Mouse (Mus musculus) limb, embryonic 13.5 days (tissue): Measurements from ENCODE around the gene Vamp2. TPM values are rescaled to one million over a fixed set of nuclear protein-coding genes. Genes with fewer than 3 reads are reported as not detected.

Source experiments
- ATAC-seq: fragments of 200-750 bp; cut with Nextera tagmentation; 2 replicates; pipeline ENCODE4 v1.8.0; 2017; ENCODE audit warnings: low read depth, moderate number of reproducible peaks, moderate TSS enrichment; ENCODE audit not compliant: low FRiP score
- H3K27ac ChIP-seq: fragments of 300-500 bp; sonication (generic); 2 replicates; pipeline ENCODE4 v1.5.1; 2015; ENCODE audit warnings: inconsistent platforms, mild to moderate bottlenecking, moderate library complexity
- H3K27me3 ChIP-seq: fragments of 300-500 bp; sonication (generic); 2 replicates; pipeline ENCODE4 v1.6.1; 2015; ENCODE audit warnings: mild to moderate bottlenecking, inconsistent platforms
- H3K36me3 ChIP-seq: fragments of 300-500 bp; sonication (generic); 2 replicates; pipeline ENCODE4 v1.6.1; 2015; ENCODE audit warnings: inconsistent platforms, mild to moderate bottlenecking, moderate library complexity
- H3K4me1 ChIP-seq: fragments of 300-500 bp; sonication (generic); 2 replicates; pipeline ENCODE4 v1.6.1; 2015; ENCODE audit warnings: inconsistent platforms
- H3K4me2 ChIP-seq: fragments of 300-500 bp; sonication (generic); replicated peaks from 2 replicates; pipeline ENCODE4 v1.6.1; 2015; ENCODE audit warnings: inconsistent platforms, mild to moderate bottlenecking, moderate library complexity
- H3K4me3 ChIP-seq: fragments of 300-500 bp; sonication (generic); 2 replicates; pipeline ENCODE4 v1.5.1; 2015; ENCODE audit warnings: moderate library complexity, mild to moderate bottlenecking, inconsistent platforms
- H3K9ac ChIP-seq: fragments of 300-500 bp; sonication (generic); 2 replicates; pipeline ENCODE4 v1.6.1; 2015; ENCODE audit warnings: mild to moderate bottlenecking, inconsistent platforms
- H3K9me3 ChIP-seq: fragments of 300-500 bp; sonication (generic); 2 replicates; pipeline ENCODE4 v1.6.1; 2016; ENCODE audit warnings: inconsistent platforms
- WGBS: fragments of 180-500 bp; shearing (Covaris S2); methylation state at CpG from one replicate; pipeline ENCODE4 v1.1.7; 2015; 5-methylcytosine and 5-hydroxymethylcytosine counted together
- polyA plus RNA-seq: library from polyadenylated mRNA; unstranded; fragments of >200 nt; fragmentation: Nextera tagmentation; extraction: Ambion mirVana; gene quantifications from 2 replicates; pipeline ENCODE4 v1.2.1, GENCODE M21; 2015

Gene Vamp2
- polyA plus RNA-seq, 1 experiment from 2014 or later, result 88.6 TPM

GRCm38 (mm10) chr11:69116843-69117242 is 28.6 kb downstream of the Vamp2 start:
- Histone ChIP-seq H3K4me2 (peak overlapping the region; percentile 92), H3K27me3 (peaks cover 21% of the 10 kb centered on the region), H3K4me3 (no peak overlapping the region; the same call in 1 of the 2 replicates), H3K4me1 (peaks cover 36% of the 10 kb centered on the region), H3K9me3 (no peaks in the 10 kb centered on the region), H3K27ac (no peak overlapping the region), H3K36me3 (no peaks in the 10 kb centered on the region), H3K9ac (no peak overlapping the region)
- no peak for ATAC-seq
- 51% methylated on average over 5 of the region's 5 CpGs for WGBS

GRCm38 (mm10) chr11:69117737-69118695 is 29.7 kb downstream of the Vamp2 start:
- ATAC-seq, result no peak
- Histone ChIP-seq H3K9me3 (no peaks in the 10 kb centered on the region), H3K36me3 (no peaks in the 10 kb centered on the region), H3K27ac (peak overlapping the region; percentile 67), H3K27me3 (peaks cover 18% of the 10 kb centered on the region), H3K4me2 (peak overlapping the region; percentile 92), H3K9ac (peak overlapping the region; percentile 79), H3K4me1 (peaks cover 31% of the 10 kb centered on the region), H3K4me3 (peak overlapping the region; percentile 82)
- under 1% methylated on average over 45 of the region's 45 CpGs for WGBS

GRCm38 (mm10) chr11:69118765-69119164 is 30.5 kb downstream of the Vamp2 start:
- Histone ChIP-seq H3K9ac (no peak overlapping the region), H3K4me2 (peak overlapping the region; percentile 92), H3K4me1 (peaks cover 31% of the 10 kb centered on the region), H3K27me3 (peaks cover 18% of the 10 kb centered on the region), H3K36me3 (no peaks in the 10 kb centered on the region), H3K27ac (no peak overlapping the region), H3K9me3 (no peaks in the 10 kb centered on the region), H3K4me3 (peak overlapping the region; percentile 82)
- 0% methylated on average over 15 of the region's 15 CpGs for WGBS
- peak; percentile 9; the same call in 1 of the 2 replicates for ATAC-seq

- H3K9me3 ChIP-seq, result no peaks in the 10 kb centered on the region
- WGBS, result 27% methylated on average over 14 of the region's 14 CpGs
- no peak for ATAC-seq
- H3K27me3 ChIP-seq, result peaks cover 18% of the 10 kb centered on the region
- peak overlapping the region; percentile 82 for H3K4me3 ChIP-seq
- H3K4me1 ChIP-seq, result peaks cover 31% of the 10 kb centered on the region
- H3K36me3 ChIP-seq, result no peaks in the 10 kb centered on the region
- peak overlapping the region; percentile 92 for H3K4me2 ChIP-seq
- H3K9ac ChIP-seq, result 0 out of 2 replicates have a peak overlapping the region, but pooled peaks have one; percentile 55
- H3K27ac ChIP-seq, result no peak overlapping the region
Observed at GRCm38 (mm10) chr11:69119446-69120155, 31.3 kb downstream of the Vamp2 start.

- ATAC-seq, result no peak
- no peaks in the 10 kb centered on the region for H3K36me3 ChIP-seq
- peak within 1 kb of the TSS; percentile 92 for H3K4me2 ChIP-seq
- peaks cover 17% of the 10 kb centered on the region for H3K27me3 ChIP-seq
- peak within 1 kb of the TSS; percentile 79 for H3K9ac ChIP-seq
- H3K27ac ChIP-seq, result no peak within 1 kb of the TSS
- H3K9me3 ChIP-seq, result no peaks in the 10 kb centered on the region
- H3K4me3 ChIP-seq, result peak within 1 kb of the TSS; percentile 82
- H3K4me1 ChIP-seq, result peaks cover 31% of the 10 kb centered on the region
- 2% methylated on average over 27 of the region's 27 CpGs for WGBS
Observed at GRCm38 (mm10) chr11:69120221-69121000, 32.1 kb downstream of the Vamp2 start, which contains the start of gene Hes7. TSS of gene Hes7 (plus strand) at chr11:69120404.

GRCm38 (mm10) chr11:69121001-69121740 is 32.9 kb downstream of the Vamp2 start:
- Histone ChIP-seq H3K27ac (peak overlapping the region; percentile 11; the same call in 1 of the 2 replicates), H3K36me3 (no peaks in the 10 kb centered on the region), H3K27me3 (peaks cover 13% of the 10 kb centered on the region; the same call in 1 of the 2 replicates), H3K4me3 (peak overlapping the region; percentile 82), H3K9me3 (no peaks in the 10 kb centered on the region), H3K4me2 (peak overlapping the region; percentile 92), H3K4me1 (peaks cover 37% of the 10 kb centered on the region), H3K9ac (peak overlapping the region; percentile 79)
- ATAC-seq, result no peak
- WGBS, result under 1% methylated on average over 31 of the region's 33 CpGs

- Histone ChIP-seq H3K4me1 (peaks cover 41% of the 10 kb centered on the region), H3K27ac (peak overlapping the region; percentile 87), H3K9me3 (no peaks in the 10 kb centered on the region), H3K4me2 (peak overlapping the region; percentile 92), H3K27me3 (peaks cover 9% of the 10 kb centered on the region; the same call in 1 of the 2 replicates), H3K4me3 (peak overlapping the region; percentile 82), H3K36me3 (no peaks in the 10 kb centered on the region), H3K9ac (peak overlapping the region; percentile 79)
- ATAC-seq, result no peak
- under 1% methylated on average over 31 of the region's 32 CpGs for WGBS
Observed at GRCm38 (mm10) chr11:69121741-69122335, 33.5 kb downstream of the Vamp2 start.

- peak; percentile 70 for ATAC-seq
- Histone ChIP-seq H3K4me3 (peak within 1 kb of the TSS; percentile 82), H3K9me3 (no peaks in the 10 kb centered on the region), H3K9ac (peak within 1 kb of the TSS; percentile 79), H3K36me3 (no peaks in the 10 kb centered on the region), H3K4me1 (peaks cover 39% of the 10 kb centered on the region), H3K4me2 (peak within 1 kb of the TSS; percentile 92), H3K27ac (peak within 1 kb of the TSS; percentile 87), H3K27me3 (peaks cover 12% of the 10 kb centered on the region; the same call in 1 of the 2 replicates)
- 1% methylated on average over 66 of the region's 66 CpGs for WGBS
Observed at GRCm38 (mm10) chr11:69122336-69122951, 34.2 kb downstream of the Vamp2 start, which contains the start of gene 9130213A22Rik. TSS of gene 9130213A22Rik (minus strand) at chr11:69122589.

GRCm38 (mm10) chr11:69123056-69123692 is 34.9 kb downstream of the Vamp2 start:
- WGBS, result under 1% methylated on average over 29 of the region's 29 CpGs
- peak overlapping the region; percentile 92 for H3K4me2 ChIP-seq
- peaks cover 39% of the 10 kb centered on the region for H3K4me1 ChIP-seq
- no peaks in the 10 kb centered on the region for H3K9me3 ChIP-seq
- H3K36me3 ChIP-seq, result no peaks in the 10 kb centered on the region
- H3K4me3 ChIP-seq, result peak overlapping the region; percentile 82
- H3K27me3 ChIP-seq, result peaks cover 12% of the 10 kb centered on the region; the same call in 1 of the 2 replicates
- peak overlapping the region; percentile 79 for H3K9ac ChIP-seq
- peak overlapping the region; percentile 87 for H3K27ac ChIP-seq
- 0 out of 2 replicates have a peak, but pooled peaks have one; percentile 0 for ATAC-seq
